Mouse (Mus musculus) kidney, postnatal 0 days (tissue): ENCODE measurements around the gene Exosc10. TPM values are rescaled to one million over a fixed set of nuclear protein-coding genes. Genes with fewer than 3 reads are reported as not detected.

ENCODE experiments used
- ATAC-seq: fragments of 200-750 bp; cut with Nextera tagmentation; replicated peaks from 2 replicates; pipeline ENCODE4 v1.8.0; 2017; ENCODE audit warnings: low read depth, moderate number of reproducible peaks, moderate TSS enrichment, moderate library complexity; ENCODE audit not compliant: low FRiP score
- DNase-seq: peaks from one replicate; pipeline ENCODE4 v3.0.0-alpha.2; 2016; ENCODE audit warnings: low spot score
- H3K27ac ChIP-seq: fragments of 300-500 bp; sonication (generic); 2 replicates; pipeline ENCODE4 v1.5.1; 2014; ENCODE audit warnings: mild to moderate bottlenecking
- H3K27me3 ChIP-seq: fragments of 300-500 bp; sonication (generic); 2 replicates; pipeline ENCODE4 v1.6.1; 2014; ENCODE audit warnings: low read length, mixed read lengths; ENCODE audit not compliant: insufficient read depth
- H3K36me3 ChIP-seq: fragments of 300-500 bp; sonication (generic); 2 replicates; pipeline ENCODE4 v1.6.1; 2014; ENCODE audit warnings: low read length, mixed read lengths; ENCODE audit not compliant: insufficient read depth
- H3K4me1 ChIP-seq: fragments of 300-500 bp; sonication (generic); replicated peaks from 2 replicates; pipeline ENCODE4 v1.6.1; 2014; ENCODE audit warnings: antibody characterized with exemption, low read length, mixed read lengths; ENCODE audit not compliant: insufficient read depth
- H3K4me2 ChIP-seq: fragments of 300-500 bp; sonication (generic); 2 replicates; pipeline ENCODE4 v1.6.1; 2014; ENCODE audit warnings: mild to moderate bottlenecking, low read length, moderate library complexity, mixed read lengths
- H3K4me3 ChIP-seq: fragments of 300-500 bp; sonication (generic); replicated peaks from 2 replicates; pipeline ENCODE4 v1.5.1; 2014; ENCODE audit warnings: low read depth, low read length
- H3K9ac ChIP-seq: fragments of 300-500 bp; sonication (generic); 2 replicates; pipeline ENCODE4 v1.6.1; 2014; ENCODE audit warnings: low read depth, low read length
- H3K9me3 ChIP-seq: fragments of 300-500 bp; sonication (generic); replicated peaks from 2 replicates; pipeline ENCODE4 v1.6.1; 2016; ENCODE audit warnings: low read length, inconsistent platforms, mixed read lengths
- CTCF ChIP-seq: IDR thresholded peaks from 2 replicates; pipeline ENCODE4 v1.5.1; 2016; ENCODE audit warnings: antibody characterized with exemption, low read depth, mild to moderate bottlenecking, moderate library complexity
- WGBS: fragments of 180-500 bp; shearing (Covaris S2); extraction: QIAGEN DNeasy Blood & Tissue Kit; methylation state at CpG from one replicate; pipeline ENCODE4 v1.1.7; 2014; 5-methylcytosine and 5-hydroxymethylcytosine counted together
- polyA plus RNA-seq: library from polyadenylated mRNA; unstranded; fragments of >200 nt; fragmentation: Nextera tagmentation; extraction: Ambion mirVana; gene quantifications from 2 replicates; pipeline ENCODE4 v1.2.1, GENCODE M21; 2015

Exosc10 gene
- polyA plus RNA-seq, 1 experiment from 2014 or later: 52.4 TPM

DNA sequence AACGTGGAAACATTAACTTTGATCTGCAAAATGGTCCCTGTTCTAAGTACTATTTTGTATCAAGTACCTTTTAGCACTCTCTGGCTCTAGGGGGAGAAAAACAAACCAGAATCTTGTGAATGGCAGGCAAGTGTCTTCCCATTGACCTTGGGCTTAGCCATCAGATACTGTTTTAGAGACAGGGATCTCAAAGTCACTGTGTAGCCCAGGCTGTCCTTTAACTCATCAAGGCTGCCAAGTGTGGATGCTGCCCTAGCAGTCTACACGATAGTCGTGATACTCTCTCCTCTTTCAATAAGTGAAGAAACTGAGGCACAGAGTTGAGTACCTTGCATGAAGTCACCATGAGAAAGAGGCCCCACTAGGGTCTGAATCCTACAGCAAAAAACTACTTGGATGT is 69.0 kb downstream of the Exosc10 start:
- no peak for TF ChIP-seq CTCF
- Histone ChIP-seq H3K4me1 (peaks cover 15% of the 10 kb centered on the region), H3K9ac (peak overlapping the region; percentile 99; the same call in 1 of the 2 replicates), H3K4me2 (peak overlapping the region; percentile 64; the same call in 1 of the 2 replicates), H3K27me3 (no peaks in the 10 kb centered on the region), H3K36me3 (peaks cover 19% of the 10 kb centered on the region; the same call in 1 of the 2 replicates), H3K9me3 (no peaks in the 10 kb centered on the region), H3K4me3 (peak overlapping the region; percentile 92), H3K27ac (peak overlapping the region; percentile 32; the same call in 1 of the 2 replicates)
- DNase-seq (no peak), ATAC-seq (peak; percentile 4)
- WGBS: 61% methylated on average over 3 of the region's 3 CpGs

Other genes starting within 250 kb of the Exosc10 start
- gene Ubiad1, start 113.7 kb upstream of the Exosc10 start, polyA plus RNA-seq: 23.3 and 23.6 TPM in 2 replicates
- gene Mtor, start 109.8 kb upstream of the Exosc10 start, polyA plus RNA-seq: 19.8 and 21.6 TPM in 2 replicates
- 0.46 and 1.1 TPM in 2 replicates for gene Angptl7, start 58.0 kb upstream of the Exosc10 start, polyA plus RNA-seq
- gene Srm, start 33.1 kb downstream of the Exosc10 start, polyA plus RNA-seq: 122 and 125 TPM in 2 replicates
- gene Masp2, start 44.1 kb downstream of the Exosc10 start, polyA plus RNA-seq: 0.15 TPM in 1 of 2 replicates, not detected in the other
- 241 and 281 TPM in 2 replicates for gene Tardbp, start 68.6 kb downstream of the Exosc10 start, polyA plus RNA-seq
- gene Gm572, start 84.9 kb downstream of the Exosc10 start, polyA plus RNA-seq: not detected in 2 replicates
- 6.2 and 6.7 TPM in 2 replicates for gene Casz1, start 246.0 kb downstream of the Exosc10 start, polyA plus RNA-seq